Mouse (Mus musculus): ENCODE data around the gene Zfp992. TPM values are rescaled to one million over a fixed set of nuclear protein-coding genes. Genes with fewer than 3 reads are reported as not detected.

The Zfp992 gene
- polyA plus RNA-seq (2012; rRNA removed), result 0.92 and 0.94 TPM in 2 replicates

DNA sequence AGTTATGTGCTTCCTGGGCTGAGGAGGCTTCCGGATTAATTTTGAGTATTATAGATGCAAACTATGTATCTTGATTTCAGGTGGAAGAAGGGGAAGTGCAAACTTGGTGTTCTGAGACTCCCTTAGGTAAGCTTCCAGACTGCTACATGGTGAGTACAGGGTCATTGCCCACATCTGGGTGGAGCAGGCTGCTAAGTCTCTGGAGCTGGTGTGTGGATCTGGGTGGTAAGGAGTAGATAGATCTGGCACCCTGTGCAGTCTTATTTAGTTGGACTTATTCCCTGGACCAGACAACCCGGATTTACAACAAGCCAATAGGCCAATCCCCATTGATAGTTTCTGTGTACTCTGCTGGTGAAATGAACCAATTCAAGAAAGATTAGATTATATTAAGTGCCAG is at the start of gene Zfp992:
TSS of gene Zfp992 (plus strand) at position 74 of the 400 bp plus-strand sequence.

DNA sequence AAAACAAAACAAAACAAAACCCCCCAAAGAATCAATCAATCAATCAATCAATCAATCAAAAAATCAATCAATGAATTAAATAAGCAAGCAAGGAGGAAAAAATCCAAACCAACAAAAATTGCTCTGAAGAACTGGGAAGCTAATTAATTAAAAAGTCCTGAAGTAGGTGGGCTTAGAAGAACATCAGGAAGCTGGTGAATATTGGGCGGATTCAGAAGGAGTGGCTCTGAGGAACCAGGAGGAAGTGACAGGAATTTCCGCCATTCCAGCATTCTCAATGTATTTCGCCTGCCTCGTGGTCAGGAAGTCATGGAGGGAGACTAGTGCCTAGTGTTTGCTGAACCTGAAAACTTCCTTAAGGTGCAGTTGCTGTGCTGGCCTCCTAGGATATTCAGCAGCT is 52.9 kb downstream of the Zfp992 start, which contains the start of gene Zfp981:
TSS of gene Zfp981 (plus strand) at position 301 of the 400 bp plus-strand sequence.

Other genes with a start within 250 kb of the Zfp992 start
- 0.01 TPM in 1 of 2 replicates, not detected in the other for gene Zfp981, start 53.0 kb downstream of the Zfp992 start, polyA plus RNA-seq (2012; rRNA removed)
- gene Zfp993, start 161.9 kb downstream of the Zfp992 start, polyA plus RNA-seq (2012; rRNA removed), result 0.94 and 2.0 TPM in 2 replicates

Measured in liver, embryonic 18 days (tissue).